Mouse (Mus musculus) spleen, postnatal 36 days (tissue): ENCODE measurements around the gene Olfr733.

Source experiments
- DNase-seq, 2 experiments: peaks; one replicate each; pipeline ENCODE4 v3.0.0; 2022; ENCODE audit warnings: low spot score in 2 of 2, mixed read lengths in 1 of 2

The Olfr733 gene

GRCm38 (mm10) chr14:50301422-50301821 is at the start of gene Olfr733:
Olfr733 (minus strand) TSS chr14:50301522.
- DNase-seq, result no peak

DNA sequence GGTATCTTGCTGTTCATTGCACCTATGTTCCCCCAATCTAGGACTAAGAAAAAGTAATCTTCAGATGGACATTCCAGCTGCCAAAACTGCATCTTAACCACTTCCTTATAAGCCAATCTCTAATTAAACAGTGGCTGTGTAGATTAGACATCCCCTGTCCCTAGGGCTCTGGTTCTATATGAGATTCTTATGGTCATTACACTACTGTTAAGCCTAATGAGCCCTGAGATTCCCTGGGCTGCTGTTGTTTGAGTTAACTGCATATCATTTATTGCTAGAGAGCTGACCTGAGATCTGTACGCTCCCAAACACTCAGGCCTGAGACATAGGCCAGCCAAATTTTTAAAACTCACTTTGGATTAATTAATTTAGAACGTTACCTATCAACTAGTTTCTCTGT is 47.5 kb upstream of the Olfr733 start, which contains the start of gene Olfr735:
Gene Olfr735 (minus strand): TSS at position 77 of the 400 bp plus-strand sequence.
- DNase-seq, result no peak

DNA sequence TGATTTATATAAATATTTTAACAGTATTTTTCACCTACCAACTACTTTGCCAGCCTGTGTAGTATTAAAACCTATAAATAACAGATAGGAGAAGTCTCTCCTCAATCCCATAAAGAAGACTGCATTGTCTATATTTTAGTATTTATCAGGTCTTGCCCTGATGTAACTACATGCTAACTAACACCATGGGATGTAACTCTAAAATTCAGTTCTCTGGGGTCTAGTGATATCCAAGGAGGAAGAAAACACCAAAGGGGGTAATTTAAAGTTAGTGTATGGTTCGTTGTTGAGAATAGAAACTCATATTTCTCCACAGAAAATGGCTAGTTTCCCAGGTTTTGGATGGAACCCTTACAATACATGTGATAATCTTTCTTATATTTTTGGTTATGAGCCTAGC is 25.3 kb upstream of the Olfr733 start, which contains the start of gene Olfr734:
Gene Olfr734 (minus strand): TSS at position 101 of the 400 bp plus-strand sequence.
- no peak for DNase-seq

DNA sequence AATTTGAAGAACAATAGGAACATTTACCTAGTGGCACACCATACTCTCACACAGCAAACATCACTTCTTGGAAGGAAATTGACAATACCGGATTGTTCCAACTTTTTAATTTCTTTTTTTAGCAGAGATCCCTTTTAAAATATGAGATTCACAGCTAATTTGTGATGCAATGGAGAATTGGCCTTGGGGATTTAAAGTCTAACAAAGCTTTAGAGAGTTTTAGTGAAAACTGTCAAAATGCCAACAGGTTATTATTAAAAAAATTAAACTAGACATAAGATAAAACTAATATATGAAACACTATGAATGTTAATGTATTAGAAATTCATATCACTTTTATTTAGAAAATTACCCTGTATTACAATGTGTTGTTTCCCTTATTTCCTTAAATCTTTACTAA is 17.2 kb downstream of the Olfr733 start, which contains the start of gene Olfr732:
Gene Olfr732 (minus strand): TSS at position 101 of the 400 bp plus-strand sequence.
- DNase-seq, result no peak
